Mouse (Mus musculus) cerebellum, adult 2 months (tissue): ENCODE results near the gene Gsto2. TPM values are rescaled to one million over a fixed set of nuclear protein-coding genes. Genes with fewer than 3 reads are reported as not detected.

ENCODE experiments used
- DNase-seq, 2 experiments: peaks; one replicate each; pipeline ENCODE4 v3.0.0; 2021
- H3K27ac ChIP-seq: fragments of 200-500 bp; 2 replicates; pipeline ENCODE4 v1.5.1; 2012; ENCODE audit warnings: low read length, control low read depth, inconsistent platforms; ENCODE audit not compliant: insufficient read depth
- H3K27me3 ChIP-seq: fragments of 200-500 bp; 2 replicates; pipeline ENCODE4 v1.6.1; 2012; ENCODE audit warnings: inconsistent platforms, mild to moderate bottlenecking, low read length, moderate library complexity; ENCODE audit not compliant: control insufficient read depth, insufficient read depth
- H3K4me1 ChIP-seq: fragments of 200-500 bp; 2 replicates; pipeline ENCODE4 v1.6.1; 2011; ENCODE audit warnings: low read length; ENCODE audit not compliant: control insufficient read depth, insufficient read depth
- H3K4me3 ChIP-seq: fragments of 200-500 bp; replicated peaks from 2 replicates; pipeline ENCODE3; 2011; ENCODE audit warnings: mild to moderate bottlenecking, low read depth, low read length, control low read depth; ENCODE audit not compliant: insufficient read depth
- CTCF ChIP-seq: fragments of 200-500 bp; IDR thresholded peaks from 2 replicates; pipeline ENCODE4 v1.5.1; 2011; ENCODE audit warnings: low read depth, mild to moderate bottlenecking, control low read depth, low read length, moderate library complexity, borderline replicate concordance; ENCODE audit not compliant: insufficient read depth
- POLR2A ChIP-seq: fragments of 200-500 bp; IDR thresholded peaks from 2 replicates; pipeline ENCODE4 v1.6.1; 2011; ENCODE audit warnings: low read length, control low read depth, borderline replicate concordance; ENCODE audit not compliant: insufficient read depth
- WGBS: fragments of 180-500 bp; shearing (Covaris S2); methylation state at CpG from one replicate; pipeline ENCODE4 v1.1.7; 2018; 5-methylcytosine and 5-hydroxymethylcytosine counted together
- polyA plus RNA-seq: library from polyadenylated mRNA; depleted of rRNA; stranded (reverse); fragments of >200 nt; gene quantifications from 2 replicates; pipeline ENCODE4 v1.2.3, GENCODE M21; 2012

The Gsto2 gene
- polyA plus RNA-seq, 1 experiment = 2.5 TPM

DNA sequence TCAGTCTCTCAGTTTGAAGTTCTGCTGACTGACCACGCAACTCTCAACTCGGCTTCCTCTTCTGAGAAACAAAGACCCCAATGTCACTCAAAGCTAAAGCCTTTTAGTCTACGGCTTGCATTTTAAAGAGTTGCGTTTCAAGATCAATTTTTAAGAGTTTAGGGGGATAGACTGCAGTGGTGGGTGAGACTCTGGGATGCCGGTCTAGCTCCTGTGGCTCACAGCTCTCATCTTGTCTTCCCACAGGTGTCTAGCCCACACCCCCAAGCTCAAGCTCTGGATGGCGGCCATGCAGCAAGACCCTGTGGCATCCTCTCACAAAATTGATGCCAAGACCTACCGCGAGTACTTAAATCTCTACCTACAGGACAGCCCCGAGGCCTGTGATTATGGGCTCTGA lies 1.3 kb upstream of the Gsto2 start:
- no peak for DNase-seq
- Histone ChIP-seq H3K4me3 (no peak overlapping the region), H3K27ac (no peak overlapping the region), H3K27me3 (no peaks in the 10 kb centered on the region), H3K4me1 (no peaks in the 10 kb centered on the region; the same call in 1 of the 2 replicates)
- TF ChIP-seq CTCF (no peak), POLR2A (no peak)
- WGBS = 96% methylated on average over 9 of the region's 9 CpGs

DNA sequence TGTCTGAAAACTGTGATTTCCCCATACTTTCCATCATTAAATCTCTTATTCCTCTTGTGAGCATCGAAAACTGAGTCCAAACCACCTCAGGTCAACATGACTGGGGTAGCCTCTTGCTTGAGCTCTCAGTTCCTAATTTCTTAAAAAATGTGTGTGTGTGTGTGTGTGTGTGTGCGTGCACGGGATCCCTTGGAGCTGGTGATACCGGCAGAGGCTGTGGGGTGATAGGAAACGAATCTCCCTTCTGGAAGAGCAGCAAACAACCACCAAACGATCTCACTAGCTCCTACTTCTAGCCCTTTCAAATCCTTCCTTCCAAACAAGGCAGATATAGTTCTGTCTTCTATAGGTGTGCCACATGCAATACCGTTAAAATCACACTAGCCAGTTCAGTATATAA lies 613 bp upstream of the Gsto2 start:
- no peak overlapping the region for H3K4me3 ChIP-seq
- no peaks in the 10 kb centered on the region; the same call in 1 of the 2 replicates for H3K4me1 ChIP-seq
- no peaks in the 10 kb centered on the region for H3K27me3 ChIP-seq
- WGBS = 86% methylated on average over 7 of the region's 7 CpGs
- H3K27ac ChIP-seq = no peak overlapping the region
- no peak for DNase-seq
- TF ChIP-seq POLR2A = no peak
- TF ChIP-seq CTCF = no peak

DNA sequence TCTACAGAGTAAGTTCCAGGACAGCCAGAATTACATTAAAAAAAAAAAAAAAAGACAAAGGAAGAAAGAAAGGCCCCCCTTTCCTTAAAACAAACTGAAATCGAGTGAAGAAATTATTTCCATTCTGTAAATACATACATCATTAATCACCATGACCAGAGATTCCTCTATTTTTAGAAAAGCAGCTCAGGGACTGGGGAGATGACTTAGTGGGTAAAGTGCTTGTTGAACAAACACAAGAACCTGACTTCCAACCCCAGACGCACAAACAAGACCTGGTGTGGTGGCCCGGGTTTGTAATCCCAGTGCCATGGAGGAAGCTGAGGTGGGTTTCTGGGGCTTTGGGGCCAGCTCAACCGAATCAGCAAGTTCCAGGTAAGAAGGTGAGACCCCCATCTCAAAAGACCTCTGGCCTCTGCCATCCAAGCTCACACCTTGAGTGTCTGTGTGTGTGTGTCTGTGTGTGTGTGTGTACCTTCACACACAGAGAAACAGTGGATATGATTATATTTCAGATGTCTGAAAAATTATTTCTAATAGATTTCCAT lies 2.4 kb downstream of the Gsto2 start:
- TF ChIP-seq CTCF (no peak), POLR2A (no peak)
- no peaks in the 10 kb centered on the region; the same call in 1 of the 2 replicates for H3K4me1 ChIP-seq
- H3K4me3 ChIP-seq = no peak overlapping the region
- 61% methylated on average over 4 of the region's 4 CpGs for WGBS
- H3K27me3 ChIP-seq = no peaks in the 10 kb centered on the region
- H3K27ac ChIP-seq = no peak overlapping the region
- no peak for DNase-seq

GRCm38 (mm10) chr19:47868951-47869350 lies 3.6 kb downstream of the Gsto2 start:
- Histone ChIP-seq H3K27me3 (no peaks in the 10 kb centered on the region), H3K4me1 (no peaks in the 10 kb centered on the region; the same call in 1 of the 2 replicates), H3K4me3 (no peak overlapping the region), H3K27ac (no peak overlapping the region)
- DNase-seq = no peak
- WGBS = 73% methylated on average over 4 of the region's 4 CpGs
- TF ChIP-seq POLR2A (no peak), CTCF (no peak)

DNA sequence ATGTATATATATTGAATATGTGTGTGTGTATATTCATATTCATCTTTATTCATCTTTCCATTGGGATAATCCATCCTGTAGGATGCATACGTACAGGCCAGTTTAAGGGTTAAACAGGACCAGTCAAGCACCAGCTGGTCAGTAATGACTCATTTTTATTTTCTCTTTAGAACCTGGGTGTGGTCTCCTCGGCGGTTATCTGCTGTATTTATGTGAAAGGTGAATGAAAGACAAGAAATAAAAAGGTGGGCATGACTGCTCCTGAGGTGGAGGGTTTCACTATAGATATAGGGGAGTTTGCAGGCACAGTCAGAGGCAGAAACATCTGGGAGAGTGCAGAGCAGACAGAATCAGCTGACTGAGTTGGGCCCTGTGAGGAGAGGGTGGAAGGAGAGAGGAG lies 4.2 kb downstream of the Gsto2 start:
- Histone ChIP-seq H3K4me1 (no peaks in the 10 kb centered on the region; the same call in 1 of the 2 replicates), H3K27me3 (no peaks in the 10 kb centered on the region), H3K27ac (no peak overlapping the region), H3K4me3 (no peak overlapping the region)
- no peak for DNase-seq
- WGBS = 63% methylated on average over 3 of the region's 3 CpGs
- TF ChIP-seq CTCF = no peak
- no peak for TF ChIP-seq POLR2A

- Histone ChIP-seq H3K4me1 (no peaks in the 10 kb centered on the region), H3K4me3 (no peak overlapping the region), H3K27ac (no peak overlapping the region), H3K27me3 (no peaks in the 10 kb centered on the region)
- TF ChIP-seq POLR2A (no peak), CTCF (no peak)
- DNase-seq = no peak
- WGBS = 70% methylated on average over 7 of the region's 7 CpGs
Observed at GRCm38 (mm10) chr19:47870102-47870666, 4.8 kb downstream of the Gsto2 start.

DNA sequence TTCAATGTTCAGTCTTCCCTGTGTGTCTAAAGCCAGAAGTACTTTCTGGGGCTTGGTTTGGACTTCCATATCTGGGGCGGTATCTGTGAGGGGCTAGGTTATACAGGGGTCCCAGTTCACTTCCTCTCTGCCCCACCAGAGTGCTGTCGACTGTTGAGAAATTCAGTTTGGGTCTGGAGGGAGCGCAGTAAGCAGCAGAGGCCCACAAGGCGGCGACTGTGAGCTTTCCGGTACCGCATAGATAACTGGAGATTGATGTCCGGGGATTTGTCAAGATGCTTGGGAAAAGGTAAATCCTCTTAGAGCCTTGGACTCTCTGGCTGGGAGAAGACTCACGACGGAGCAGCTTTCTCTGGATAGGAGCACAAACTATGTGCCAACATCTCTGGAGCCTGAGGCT lies 6.2 kb downstream of the Gsto2 start:
- H3K27me3 ChIP-seq = no peaks in the 10 kb centered on the region
- WGBS = 29% methylated on average over 10 of the region's 10 CpGs
- no peak overlapping the region for H3K4me3 ChIP-seq
- DNase-seq = no peak
- H3K4me1 ChIP-seq = no peaks in the 10 kb centered on the region
- H3K27ac ChIP-seq = no peak overlapping the region
- TF ChIP-seq CTCF = no peak

DNA sequence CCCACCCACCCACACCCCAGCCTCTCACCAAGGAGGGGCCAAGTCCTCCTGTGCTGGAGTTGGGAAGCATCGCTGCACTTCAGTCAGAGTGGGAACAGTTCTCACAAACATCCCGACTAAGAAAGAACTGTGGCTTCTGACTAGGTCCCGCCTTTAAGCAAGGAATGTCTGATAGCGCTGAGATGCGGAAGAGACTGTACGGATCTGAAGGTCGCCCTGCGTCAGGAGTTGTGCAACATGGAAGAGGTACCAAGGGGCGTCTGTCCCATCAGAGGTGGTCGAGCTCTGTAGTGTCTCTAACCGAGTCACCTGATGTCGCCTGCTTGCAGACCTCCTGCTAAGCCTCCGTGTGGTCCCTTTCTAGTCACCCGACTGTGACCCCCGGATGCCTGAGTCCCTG lies 10.9 kb downstream of the Gsto2 start:
- TF ChIP-seq CTCF (no peak), POLR2A (no peak)
- no peak overlapping the region for H3K27ac ChIP-seq
- H3K27me3 ChIP-seq = no peaks in the 10 kb centered on the region
- no peak overlapping the region for H3K4me3 ChIP-seq
- no peak for DNase-seq
- no peaks in the 10 kb centered on the region for H3K4me1 ChIP-seq
- WGBS = 76% methylated on average over 15 of the region's 15 CpGs

- no peaks in the 10 kb centered on the region for H3K27me3 ChIP-seq
- no peak overlapping the region for H3K4me3 ChIP-seq
- H3K27ac ChIP-seq = no peak overlapping the region
- TF ChIP-seq CTCF (no peak), POLR2A (no peak)
- WGBS = 85% methylated on average over 7 of the region's 7 CpGs
- no peak for DNase-seq
- no peaks in the 10 kb centered on the region for H3K4me1 ChIP-seq
Observed at GRCm38 (mm10) chr19:47881538-47881937, 16.2 kb downstream of the Gsto2 start.
